Mouse (Mus musculus): ENCODE measurements around the gene Donson.

The Donson gene

GRCm38 (mm10) chr16:91647461-91648219, 40.9 kb downstream of the Donson start, which contains the start of gene Son:
Son (plus strand) TSS chr16:91647506.
- in situ Hi-C loops (cut with MboI; ENCODE audit: unreplicated experiment in 2 of 2), result loop anchor here in 1 of 2 experiments (5.0 kb wide), 1 partner anchor 35 kb away; no protein-coding TSS in a partner anchor

DNA sequence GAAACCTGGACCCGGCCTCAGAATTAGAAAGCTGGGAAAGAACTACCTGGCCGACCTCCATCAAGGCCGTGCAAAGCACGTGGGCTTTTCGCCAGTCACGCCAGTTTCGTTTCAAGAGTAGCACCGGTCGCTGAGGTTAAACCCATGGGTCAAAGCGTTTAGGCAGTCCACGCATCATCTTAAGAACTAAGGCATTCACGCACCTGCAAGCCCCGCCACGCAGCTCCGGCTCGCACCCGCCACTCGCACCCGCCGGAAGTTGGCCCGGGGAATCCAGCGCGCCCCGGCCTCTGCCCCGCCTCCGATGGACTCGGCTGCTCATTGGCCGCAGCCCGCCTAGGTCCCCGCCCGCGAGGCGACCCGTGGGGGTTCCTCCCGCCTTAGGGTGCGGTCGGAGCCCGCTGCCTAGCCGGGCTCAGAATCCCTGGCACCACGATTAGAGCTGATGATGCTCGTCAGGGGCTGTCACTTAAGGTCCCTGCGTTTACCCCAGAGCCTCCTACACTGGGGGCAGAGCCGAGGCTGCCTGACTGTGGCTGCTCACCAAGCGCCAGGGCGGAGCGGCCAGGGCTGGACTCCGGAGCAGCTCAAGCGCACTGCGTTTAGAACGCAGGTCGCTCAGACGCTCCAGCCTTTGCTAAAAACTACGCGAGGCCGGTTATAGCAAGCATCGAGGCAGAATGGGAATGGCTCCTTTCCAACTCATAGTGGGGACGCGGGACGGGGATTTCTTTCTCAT, 41.7 kb downstream of the Donson start, which contains the start of gene Gart:
Gene Gart (minus strand): TSS at position 272 of the 739 bp plus-strand sequence.
- in situ Hi-C loops (cut with MboI; ENCODE audit: unreplicated experiment in 2 of 2), result loop anchor here in 1 of 2 experiments (5.0 kb wide), 1 partner anchor 35 kb away; no protein-coding TSS in a partner anchor

DNA sequence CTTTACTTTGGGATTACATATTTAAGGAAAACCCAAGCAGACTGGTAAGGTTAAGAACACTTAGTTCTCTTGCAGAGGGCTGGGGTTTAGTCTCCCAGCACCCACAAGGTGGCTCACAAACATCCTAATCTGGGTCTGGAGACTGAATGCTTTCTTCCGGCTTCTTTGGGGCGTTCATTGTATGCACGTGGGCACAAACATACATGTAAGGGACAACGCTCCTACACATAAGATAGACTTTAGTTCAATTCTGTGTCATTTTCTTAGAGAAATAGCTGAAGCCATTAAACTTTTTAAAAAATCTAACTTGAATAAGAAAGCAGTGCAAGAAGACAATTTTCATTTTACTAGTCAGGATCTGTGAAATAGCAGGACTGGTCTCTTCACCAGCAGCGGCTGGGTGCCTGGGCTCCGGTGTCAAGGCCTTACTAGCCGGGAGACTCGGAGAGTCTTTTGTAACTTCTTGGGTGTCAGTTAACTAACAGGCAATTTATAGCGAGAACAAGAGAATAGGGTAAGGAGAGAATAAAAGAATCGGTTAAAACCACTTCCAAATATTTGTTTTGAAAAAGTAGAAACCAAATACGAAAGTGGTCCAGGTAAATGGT, 42.5 kb downstream of the Donson start:
- in situ Hi-C loops (cut with MboI; ENCODE audit: unreplicated experiment in 2 of 2), result loop anchor here in 1 of 2 experiments (5.0 kb wide), 1 partner anchor 36 kb away; no protein-coding TSS in a partner anchor

DNA sequence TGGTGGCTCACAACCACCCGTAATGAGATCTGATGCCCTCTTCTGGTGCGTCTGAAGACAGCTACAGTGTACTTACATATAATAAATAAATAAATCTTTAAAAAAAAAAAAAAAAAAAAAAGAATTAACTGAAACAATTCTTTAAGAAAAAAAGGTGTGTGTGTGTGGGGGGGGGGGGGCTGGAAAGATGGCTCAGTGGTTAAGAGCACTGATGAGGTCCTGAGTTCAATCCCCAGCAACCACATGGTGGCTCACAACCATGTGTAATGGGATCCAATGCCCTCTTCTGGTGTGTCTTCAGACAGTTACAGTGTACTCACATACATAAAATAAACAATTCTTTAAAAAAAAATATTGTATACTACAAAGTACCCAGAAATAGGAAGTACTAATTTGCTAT, 43.1 kb downstream of the Donson start:
- in situ Hi-C loops (cut with MboI; ENCODE audit: unreplicated experiment in 2 of 2), result loop anchor here in 1 of 2 experiments (5.0 kb wide), 1 partner anchor 37 kb away; no protein-coding TSS in a partner anchor

GRCm38 (mm10) chr16:91644901-91645300, 43.7 kb downstream of the Donson start:
- in situ Hi-C loops (cut with MboI; ENCODE audit: unreplicated experiment in 2 of 2), result loop anchor here (5.0 kb wide), 2 partner anchors 37 to 38 kb away; no protein-coding TSS in a partner anchor

- in situ Hi-C loops (cut with MboI; ENCODE audit: unreplicated experiment in 2 of 2), result loop anchor here in 1 of 2 experiments (5.0 kb wide), 1 partner anchor 33 kb away; no protein-coding TSS in a partner anchor
Measured at GRCm38 (mm10) chr16:91640171-91640570, 48.4 kb downstream of the Donson start.

- in situ Hi-C loops (cut with MboI; ENCODE audit: unreplicated experiment in 2 of 2), result loop anchor here in 1 of 2 experiments (5.0 kb wide), 1 partner anchor 32 kb away; no protein-coding TSS in a partner anchor
Measured at GRCm38 (mm10) chr16:91639636-91640035, 48.9 kb downstream of the Donson start.

DNA sequence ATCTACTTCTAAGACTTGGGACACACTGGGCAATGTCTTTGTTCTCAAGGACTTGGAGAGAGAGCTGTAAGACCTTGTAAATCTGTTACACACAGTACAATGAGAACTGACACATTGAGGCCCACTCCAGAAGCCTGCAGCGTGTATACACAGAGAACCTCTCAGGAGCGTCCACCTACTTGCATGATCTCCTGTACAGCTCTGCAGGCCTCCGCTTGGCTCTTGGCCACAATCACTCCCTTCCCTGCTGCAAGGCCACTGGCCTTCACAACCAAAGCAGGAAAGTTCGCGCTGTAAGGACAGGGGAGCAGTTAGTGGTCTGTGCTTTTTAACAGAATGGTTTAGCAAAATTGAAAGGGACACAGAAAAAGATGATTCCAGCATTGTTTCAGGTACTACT, 49.4 kb downstream of the Donson start:
- in situ Hi-C loops (cut with MboI; ENCODE audit: unreplicated experiment in 2 of 2), result no loop called here

DNA sequence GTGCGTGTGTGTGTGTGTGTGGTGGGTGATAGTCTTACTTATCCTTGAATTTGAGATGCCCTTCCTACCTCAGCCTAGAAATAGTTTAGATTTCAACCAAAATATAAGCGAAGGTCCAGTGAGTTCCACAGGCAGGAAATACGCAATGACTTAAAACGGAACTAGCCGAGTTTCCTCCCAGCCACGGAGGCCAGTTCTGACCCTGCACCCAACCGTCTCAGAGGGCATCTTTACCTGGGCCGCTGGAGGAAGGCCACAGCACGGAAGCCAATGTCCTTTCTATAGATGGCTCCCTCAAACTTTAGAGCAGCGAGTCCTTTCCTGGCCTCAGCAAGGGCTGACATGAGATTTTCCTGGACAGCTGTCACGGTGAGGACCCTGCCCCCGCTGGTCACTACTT, 54.9 kb downstream of the Donson start:
- in situ Hi-C loops (cut with MboI; ENCODE audit: unreplicated experiment in 2 of 2), result no loop called here

GRCm38 (mm10) chr16:91632940-91633339, 55.6 kb downstream of the Donson start:
- in situ Hi-C loops (cut with MboI; ENCODE audit: unreplicated experiment in 2 of 2), result no loop called here

GRCm38 (mm10) chr16:91632439-91632838, 56.1 kb downstream of the Donson start:
- in situ Hi-C loops (cut with MboI; ENCODE audit: unreplicated experiment in 2 of 2), result no loop called here

- in situ Hi-C loops (cut with MboI; ENCODE audit: unreplicated experiment in 2 of 2), result no loop called here
Measured at GRCm38 (mm10) chr16:91630584-91630983, 58.0 kb downstream of the Donson start.

GRCm38 (mm10) chr16:91629749-91630148, 58.8 kb downstream of the Donson start:
- in situ Hi-C loops (cut with MboI; ENCODE audit: unreplicated experiment in 2 of 2), result no loop called here

GRCm38 (mm10) chr16:91628673-91629072, 59.9 kb downstream of the Donson start:
- in situ Hi-C loops (cut with MboI; ENCODE audit: unreplicated experiment in 2 of 2), result no loop called here

DNA sequence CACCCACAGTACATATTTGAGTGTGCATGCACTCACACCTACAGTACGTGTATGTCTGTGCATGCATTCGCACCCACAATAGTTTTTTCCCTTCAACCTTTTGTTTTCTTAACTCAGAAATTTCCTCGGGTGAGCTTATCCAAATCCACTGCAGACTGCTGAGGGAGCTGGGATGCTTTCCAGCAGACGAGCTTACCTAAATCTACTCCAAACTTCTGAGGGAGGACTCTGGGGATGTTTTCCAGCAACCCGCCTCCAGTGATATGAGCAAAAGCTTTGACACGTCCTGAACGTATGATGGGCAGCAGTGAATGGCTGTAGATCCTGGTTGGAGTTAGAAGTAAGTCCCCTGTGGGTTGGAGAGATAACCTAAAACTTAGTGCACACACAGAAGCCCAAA, 60.7 kb downstream of the Donson start:
- in situ Hi-C loops (cut with MboI; ENCODE audit: unreplicated experiment in 2 of 2), result no loop called here
